Mouse (Mus musculus): ENCODE measurements around the gene Unc5c. TPM values are rescaled to one million over a fixed set of nuclear protein-coding genes. Genes with fewer than 3 reads are reported as not detected.

Unc5c gene
- polyA plus RNA-seq, 1 experiment = 6.0 TPM

DNA sequence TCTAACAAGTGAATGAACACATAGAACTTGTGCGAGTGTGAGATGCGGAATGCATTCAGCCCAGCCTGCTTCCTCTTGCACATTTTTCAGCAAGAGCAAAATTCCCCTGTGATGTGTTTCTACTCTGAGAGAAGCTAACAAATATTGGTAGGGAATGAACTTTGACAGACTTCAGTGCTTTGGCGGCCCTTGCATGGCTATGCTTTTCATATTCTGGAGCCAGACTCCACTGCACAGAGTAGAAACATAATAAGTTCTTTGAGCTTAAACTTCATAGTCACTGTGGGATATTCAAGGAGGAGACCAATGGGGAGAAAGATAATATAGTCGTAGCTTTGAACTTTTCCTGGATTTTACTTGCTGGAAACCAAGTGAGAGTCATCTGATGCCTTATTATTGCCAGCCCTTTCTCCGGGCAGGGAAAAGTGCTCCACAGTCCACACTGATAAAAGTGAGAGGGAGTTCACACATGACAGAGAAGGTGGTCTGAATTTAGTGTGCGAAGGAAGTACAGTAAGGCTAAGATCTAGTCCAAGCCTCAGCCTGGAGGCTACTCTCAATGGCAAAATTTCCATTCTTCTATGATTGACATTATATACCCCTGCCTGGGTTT is 110.2 kb downstream of the Unc5c start:
- Histone ChIP-seq H3K36me3 (ENCODE audit: control insufficient read depth, insufficient read depth) (no peaks in the 10 kb centered on the region), H3K4me3 (ENCODE audit: insufficient read depth, poor library complexity, severe bottlenecking) (no peak overlapping the region), H3K27me3 (ENCODE audit: control insufficient read depth, insufficient read depth, insufficient read length) (no peaks in the 10 kb centered on the region), H3ac (ENCODE audit: control insufficient read depth, insufficient read length, low read depth) (no peak overlapping the region), H3K79me2 (ENCODE audit: control insufficient read depth, insufficient read depth) (no peaks in the 10 kb centered on the region), H3K79me3 (ENCODE audit: low read depth) (no peaks in the 10 kb centered on the region)
- TF ChIP-seq USF1 (IDR thresholded peaks at IDR 0.05; ENCODE audit: low read depth) (no peak), CEBPB (IDR thresholded peaks at IDR 0.05; ENCODE audit: low read depth) (no peak), MAX (IDR thresholded peaks at IDR 0.05) (no peak), MYOD1 (IDR thresholded peaks at IDR 0.05; ENCODE audit: control insufficient read depth, insufficient read length, low read depth) (no peak), FOSL1 (IDR thresholded peaks at IDR 0.05; ENCODE audit: insufficient read depth, low read length, poor library complexity, severe bottlenecking) (no peak), MYOG (IDR thresholded peaks at IDR 0.05; ENCODE audit: control insufficient read depth, extremely low read depth, insufficient read length) (no peak)

DNA sequence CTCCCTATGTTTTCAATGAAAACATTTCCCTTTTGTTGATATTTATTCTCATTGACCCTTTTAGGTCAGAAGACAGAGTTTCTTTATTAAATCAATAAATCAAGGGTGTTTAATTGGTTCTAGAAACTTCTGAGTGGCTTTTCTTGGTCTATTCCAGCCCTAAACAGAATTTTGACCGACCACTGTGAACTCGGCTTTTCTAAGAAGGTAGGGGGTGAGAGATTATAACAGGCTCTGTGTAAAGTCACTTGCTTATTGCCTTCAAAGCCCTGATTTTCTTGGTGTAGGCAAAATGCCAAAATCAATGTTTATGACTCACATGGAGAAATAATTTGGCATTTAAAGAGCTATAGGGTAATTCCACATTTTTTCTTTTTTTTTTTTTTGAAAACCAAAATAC is 112.4 kb downstream of the Unc5c start:
- Histone ChIP-seq H3K36me3 (ENCODE audit: control insufficient read depth, insufficient read depth) (no peaks in the 10 kb centered on the region), H3K27me3 (ENCODE audit: control insufficient read depth, insufficient read depth, insufficient read length) (no peaks in the 10 kb centered on the region), H3K4me3 (ENCODE audit: insufficient read depth, poor library complexity, severe bottlenecking) (no peak overlapping the region), H3ac (ENCODE audit: control insufficient read depth, insufficient read length, low read depth) (no peak overlapping the region), H3K79me2 (ENCODE audit: control insufficient read depth, insufficient read depth) (no peaks in the 10 kb centered on the region), H3K79me3 (ENCODE audit: low read depth) (no peaks in the 10 kb centered on the region)
- TF ChIP-seq FOSL1 (IDR thresholded peaks at IDR 0.05; ENCODE audit: insufficient read depth, low read length, poor library complexity, severe bottlenecking) (no peak), CTCF (IDR thresholded peaks at IDR 0.05; ENCODE audit: control insufficient read depth, insufficient read depth, insufficient read length) (no peak)

DNA sequence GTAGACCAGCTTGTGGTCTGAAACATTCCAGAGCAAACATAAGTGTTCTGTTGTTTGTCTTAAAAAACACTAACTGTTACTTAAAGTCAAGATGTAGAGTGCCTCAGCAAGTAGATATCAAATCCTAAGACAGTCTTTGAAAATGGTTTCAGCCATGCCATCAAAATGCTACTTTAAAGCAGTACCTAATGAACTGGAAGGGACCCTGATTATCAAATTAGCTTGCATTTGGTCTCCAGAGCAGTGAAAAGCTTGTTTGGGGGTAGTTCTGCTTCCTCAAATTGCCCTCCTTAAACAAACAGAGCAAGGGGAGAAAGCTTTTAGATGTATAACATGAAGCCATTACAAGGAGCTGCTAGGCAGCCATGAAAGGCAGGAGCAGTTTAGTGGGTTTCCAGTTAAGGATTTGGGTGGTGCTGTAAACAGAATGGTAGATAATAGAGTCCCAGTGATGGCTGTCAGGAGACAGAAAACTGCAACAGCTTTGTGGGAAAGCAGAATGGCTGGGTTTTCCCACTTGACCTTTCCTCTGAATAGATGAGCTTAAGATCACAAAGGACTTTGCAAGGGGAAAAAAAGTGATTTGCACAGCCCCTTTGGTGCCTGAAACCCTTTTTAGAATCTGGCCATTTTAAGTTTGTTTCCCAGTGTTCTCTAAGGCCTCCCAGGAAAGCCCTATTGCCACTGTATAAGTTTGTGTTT is 116.3 kb downstream of the Unc5c start:
- Histone ChIP-seq H3K79me3 (ENCODE audit: low read depth) (no peaks in the 10 kb centered on the region), H3K4me3 (ENCODE audit: insufficient read depth, poor library complexity, severe bottlenecking) (no peak overlapping the region), H3ac (ENCODE audit: control insufficient read depth, insufficient read length, low read depth) (no peak overlapping the region), H3K27me3 (ENCODE audit: control insufficient read depth, insufficient read depth, insufficient read length) (no peaks in the 10 kb centered on the region), H3K79me2 (ENCODE audit: control insufficient read depth, insufficient read depth) (no peaks in the 10 kb centered on the region), H3K36me3 (ENCODE audit: control insufficient read depth, insufficient read depth) (no peaks in the 10 kb centered on the region)
- TF ChIP-seq CTCF (IDR thresholded peaks at IDR 0.05; ENCODE audit: control insufficient read depth, insufficient read depth, insufficient read length) (no peak), USF1 (IDR thresholded peaks at IDR 0.05; ENCODE audit: low read depth) (no peak), MYOD1 (IDR thresholded peaks at IDR 0.05; ENCODE audit: control insufficient read depth, insufficient read length, low read depth) (no peak), MAX (IDR thresholded peaks at IDR 0.05) (no peak), FOSL1 (IDR thresholded peaks at IDR 0.05; ENCODE audit: insufficient read depth, low read length, poor library complexity, severe bottlenecking) (no peak), CEBPB (IDR thresholded peaks at IDR 0.05; ENCODE audit: low read depth) (no peak), MYOG (IDR thresholded peaks at IDR 0.05; ENCODE audit: control insufficient read depth, extremely low read depth, insufficient read length) (no peak)

DNA sequence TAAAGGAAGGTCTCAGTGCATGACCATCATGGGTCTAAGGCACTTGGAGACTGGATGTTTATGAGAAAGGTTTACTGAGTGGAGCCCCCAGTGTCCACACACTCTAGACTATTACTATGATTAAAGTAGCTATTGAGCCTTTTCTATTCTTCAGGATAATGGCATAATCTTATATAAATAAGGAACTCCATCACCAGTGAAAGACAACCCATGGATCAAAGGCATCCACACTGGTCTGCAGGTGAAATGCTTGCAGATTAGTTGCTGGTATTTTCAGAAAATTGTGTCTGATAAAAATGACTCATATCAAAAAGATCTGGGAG is 116.8 kb downstream of the Unc5c start:
- no peaks in the 10 kb centered on the region for H3K27me3 ChIP-seq (ENCODE audit: control insufficient read depth, insufficient read depth, insufficient read length)
- no peak overlapping the region for H3ac ChIP-seq (ENCODE audit: control insufficient read depth, insufficient read length, low read depth)
- H3K79me2 ChIP-seq (ENCODE audit: control insufficient read depth, insufficient read depth) = no peaks in the 10 kb centered on the region
- H3K4me3 ChIP-seq (ENCODE audit: insufficient read depth, poor library complexity, severe bottlenecking) = no peak overlapping the region
- H3K79me3 ChIP-seq (ENCODE audit: low read depth) = no peaks in the 10 kb centered on the region
- no peaks in the 10 kb centered on the region for H3K36me3 ChIP-seq (ENCODE audit: control insufficient read depth, insufficient read depth)
- TF ChIP-seq USF1 (IDR thresholded peaks at IDR 0.05; ENCODE audit: low read depth) (no peak), FOSL1 (IDR thresholded peaks at IDR 0.05; ENCODE audit: insufficient read depth, low read length, poor library complexity, severe bottlenecking) (no peak), CEBPB (IDR thresholded peaks at IDR 0.05; ENCODE audit: low read depth) (no peak), MYOD1 (IDR thresholded peaks at IDR 0.05; ENCODE audit: control insufficient read depth, insufficient read length, low read depth) (no peak)

DNA sequence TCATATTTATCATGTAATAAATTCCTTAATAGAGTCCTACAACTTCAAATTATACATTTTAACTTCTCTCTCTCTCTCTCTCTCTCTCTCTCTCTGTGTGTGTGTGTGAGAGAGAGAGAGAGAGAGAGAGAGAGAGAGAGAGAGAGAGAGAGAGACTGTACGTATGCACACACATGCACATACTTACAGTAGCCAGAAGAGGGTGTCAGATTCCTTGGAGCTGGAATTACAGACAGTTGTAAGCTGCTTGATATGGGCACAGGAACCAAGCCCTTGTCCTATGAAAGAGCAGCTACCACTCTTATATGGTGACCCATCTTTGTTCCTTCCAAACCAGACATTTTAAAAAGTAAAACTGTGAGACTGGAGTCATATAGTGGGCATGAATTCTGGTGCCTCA is 118.2 kb downstream of the Unc5c start:
- Histone ChIP-seq H3K79me3 (ENCODE audit: low read depth) (no peaks in the 10 kb centered on the region), H3K4me3 (ENCODE audit: insufficient read depth, poor library complexity, severe bottlenecking) (no peak overlapping the region), H3ac (ENCODE audit: control insufficient read depth, insufficient read length, low read depth) (no peak overlapping the region), H3K79me2 (ENCODE audit: control insufficient read depth, insufficient read depth) (no peaks in the 10 kb centered on the region), H3K27me3 (ENCODE audit: control insufficient read depth, insufficient read depth, insufficient read length) (no peaks in the 10 kb centered on the region), H3K36me3 (ENCODE audit: control insufficient read depth, insufficient read depth) (no peaks in the 10 kb centered on the region)
- TF ChIP-seq CEBPB (IDR thresholded peaks at IDR 0.05; ENCODE audit: low read depth) = no peak
- TF ChIP-seq FOSL1 (IDR thresholded peaks at IDR 0.05; ENCODE audit: insufficient read depth, low read length, poor library complexity, severe bottlenecking) = no peak
- TF ChIP-seq CTCF (IDR thresholded peaks at IDR 0.05; ENCODE audit: control insufficient read depth, insufficient read depth, insufficient read length) = no peak
- no peak for TF ChIP-seq MYOD1 (IDR thresholded peaks at IDR 0.05; ENCODE audit: control insufficient read depth, insufficient read length, low read depth)
- TF ChIP-seq MYOG (IDR thresholded peaks at IDR 0.05; ENCODE audit: control insufficient read depth, extremely low read depth, insufficient read length) = no peak
- no peak for TF ChIP-seq USF1 (IDR thresholded peaks at IDR 0.05; ENCODE audit: low read depth)
- no peak for TF ChIP-seq MAX (IDR thresholded peaks at IDR 0.05)

DNA sequence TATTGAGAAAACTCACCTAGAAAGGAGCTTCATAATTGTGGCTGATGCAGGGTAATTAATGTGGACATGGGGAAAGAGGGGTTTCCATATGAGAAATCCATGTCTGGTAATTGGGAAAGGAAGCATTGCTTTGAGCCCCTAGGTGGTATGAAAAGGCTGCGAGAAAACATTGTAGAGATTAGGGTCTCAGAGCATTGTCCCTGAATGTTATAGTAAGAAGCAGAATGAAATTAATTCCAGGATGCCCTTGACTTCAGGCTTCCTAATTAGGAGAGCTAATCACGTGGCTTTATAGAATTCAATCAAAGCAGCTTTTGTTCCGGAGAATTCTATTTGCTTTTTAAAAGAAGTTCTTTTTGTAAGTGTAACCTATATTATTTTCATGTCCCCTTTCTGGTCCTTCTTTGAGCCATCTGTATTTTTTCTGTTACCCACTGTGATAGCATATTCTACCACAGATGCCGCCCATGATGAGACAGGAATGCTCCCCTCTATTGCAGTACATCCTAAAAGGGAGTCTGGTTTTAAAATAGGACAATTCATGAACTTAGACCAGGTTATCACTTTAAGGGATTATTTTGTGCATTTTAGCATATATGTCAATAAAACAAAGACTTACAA is 124.5 kb downstream of the Unc5c start:
- no peaks in the 10 kb centered on the region for H3K36me3 ChIP-seq (ENCODE audit: control insufficient read depth, insufficient read depth)
- no peaks in the 10 kb centered on the region for H3K79me3 ChIP-seq (ENCODE audit: low read depth)
- H3K79me2 ChIP-seq (ENCODE audit: control insufficient read depth, insufficient read depth) = no peaks in the 10 kb centered on the region

More for the DNA sequence above, 124.5 kb downstream of the Unc5c start:
- TF ChIP-seq CTCF (IDR thresholded peaks at IDR 0.05; ENCODE audit: control insufficient read depth, insufficient read depth, insufficient read length) (no peak), FOSL1 (IDR thresholded peaks at IDR 0.05; ENCODE audit: insufficient read depth, low read length, poor library complexity, severe bottlenecking) (no peak), MAX (IDR thresholded peaks at IDR 0.05) (no peak), MYOD1 (IDR thresholded peaks at IDR 0.05; ENCODE audit: control insufficient read depth, insufficient read length, low read depth) (no peak), USF1 (IDR thresholded peaks at IDR 0.05; ENCODE audit: low read depth) (no peak), MYOG (IDR thresholded peaks at IDR 0.05; ENCODE audit: control insufficient read depth, extremely low read depth, insufficient read length) (no peak), CEBPB (IDR thresholded peaks at IDR 0.05; ENCODE audit: low read depth) (no peak)
- Histone ChIP-seq H3ac (ENCODE audit: control insufficient read depth, insufficient read length, low read depth) (no peak overlapping the region), H3K4me3 (ENCODE audit: insufficient read depth, poor library complexity, severe bottlenecking) (no peak overlapping the region), H3K27me3 (ENCODE audit: control insufficient read depth, insufficient read depth, insufficient read length) (no peaks in the 10 kb centered on the region)

Measured in C2C12 (cell line).